Mouse (Mus musculus): ENCODE measurements around the gene Xbp1.

Gene Xbp1

DNA sequence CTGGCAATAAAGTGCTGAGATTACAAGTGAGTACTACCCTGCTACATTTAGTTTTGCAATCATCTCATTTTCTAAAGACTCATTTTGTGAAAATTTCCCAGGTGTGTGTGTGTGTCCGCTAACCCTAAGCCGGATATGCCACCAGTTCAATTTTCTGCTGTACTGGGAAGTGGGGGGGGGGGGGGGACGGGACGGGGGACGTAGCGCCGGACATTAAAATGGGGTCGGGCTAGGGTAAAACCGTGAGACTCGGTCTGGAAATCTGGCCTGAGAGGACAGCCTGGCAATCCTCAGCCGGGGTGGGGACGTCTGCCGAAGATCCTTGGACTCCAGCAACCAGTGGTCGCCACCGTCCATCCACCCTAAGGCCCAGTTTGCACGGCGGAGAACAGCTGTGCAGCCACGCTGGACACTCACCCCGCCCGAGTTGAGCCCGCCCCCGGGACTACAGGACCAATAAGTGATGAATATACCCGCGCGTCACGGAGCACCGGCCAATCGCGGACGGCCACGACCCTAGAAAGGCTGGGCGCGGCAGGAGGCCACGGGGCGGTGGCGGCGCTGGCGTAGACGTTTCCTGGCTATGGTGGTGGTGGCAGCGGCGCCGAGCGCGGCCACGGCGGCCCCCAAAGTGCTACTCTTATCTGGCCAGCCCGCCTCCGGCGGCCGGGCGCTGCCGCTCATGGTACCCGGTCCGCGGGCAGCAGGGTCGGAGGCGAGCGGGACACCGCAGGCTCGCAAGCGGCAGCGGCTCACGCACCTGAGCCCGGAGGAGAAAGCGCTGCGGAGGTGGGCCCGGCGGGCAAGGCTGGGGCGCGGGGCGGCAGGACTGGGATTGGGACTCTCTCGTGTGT lies at the start of gene Xbp1:
Gene Xbp1 (plus strand): TSS at position 248 of the 854 bp plus-strand sequence.
- in situ Hi-C loops (cut with MboI; ENCODE audit: unreplicated experiment in 2 of 2): loop anchor here (5.0 kb wide), 1 partner anchor 33 kb away; no protein-coding TSS in a partner anchor

DNA sequence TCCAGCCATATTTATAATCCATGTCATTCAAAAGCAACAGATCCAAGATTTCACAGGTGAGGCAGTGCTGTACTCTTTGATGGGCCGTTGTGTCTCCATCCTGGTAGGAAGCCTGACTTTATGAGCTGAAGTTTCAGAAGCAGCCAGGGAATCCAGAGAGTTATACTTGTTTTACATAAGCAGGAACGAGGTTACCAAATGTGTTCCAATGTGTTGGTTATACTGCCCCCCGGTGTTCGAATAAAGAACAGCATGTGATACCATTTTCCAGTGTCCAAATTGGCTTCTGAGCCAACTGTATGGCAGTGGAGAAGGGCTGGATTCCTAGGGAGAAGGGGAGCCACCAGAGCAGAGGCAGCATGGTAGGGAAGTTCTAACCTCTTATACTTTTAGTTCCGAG lies 46.3 kb upstream of the Xbp1 start:
- in situ Hi-C loops (cut with MboI; ENCODE audit: unreplicated experiment in 2 of 2): loop anchor here (5.0 to 25.0 kb wide), 2 partner anchors 292 to 512 kb away; no protein-coding TSS in a partner anchor

DNA sequence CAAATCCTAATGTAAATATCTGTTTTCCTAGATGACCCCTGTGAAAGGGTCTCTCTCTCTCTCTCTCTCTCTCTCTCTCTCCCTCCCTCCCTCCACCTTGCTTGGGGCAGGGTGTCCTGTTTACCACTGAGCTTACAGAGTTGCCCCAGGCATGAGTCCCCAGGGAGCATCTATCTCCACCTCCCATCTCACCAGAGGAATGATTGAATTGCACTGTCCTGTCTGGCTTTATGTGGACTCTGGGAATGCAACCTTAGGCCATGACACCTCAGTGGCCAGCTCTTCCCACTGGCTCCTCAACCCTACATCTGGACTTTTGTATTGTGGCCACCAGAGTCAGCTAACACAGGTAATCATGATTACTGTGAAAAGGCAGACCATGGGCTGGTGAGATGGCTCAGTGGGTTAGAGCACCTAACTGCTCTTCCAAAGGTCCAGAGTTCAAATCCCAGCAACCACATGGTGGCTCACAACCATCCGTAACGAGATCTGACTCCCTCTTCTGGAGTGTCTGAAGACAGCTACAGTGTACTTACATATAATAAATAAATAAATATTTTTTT lies 44.8 kb upstream of the Xbp1 start:
- in situ Hi-C loops (cut with MboI; ENCODE audit: unreplicated experiment in 2 of 2): loop anchor here in 1 of 2 experiments (5.0 kb wide), 1 partner anchor 358 kb away; no protein-coding TSS in a partner anchor

DNA sequence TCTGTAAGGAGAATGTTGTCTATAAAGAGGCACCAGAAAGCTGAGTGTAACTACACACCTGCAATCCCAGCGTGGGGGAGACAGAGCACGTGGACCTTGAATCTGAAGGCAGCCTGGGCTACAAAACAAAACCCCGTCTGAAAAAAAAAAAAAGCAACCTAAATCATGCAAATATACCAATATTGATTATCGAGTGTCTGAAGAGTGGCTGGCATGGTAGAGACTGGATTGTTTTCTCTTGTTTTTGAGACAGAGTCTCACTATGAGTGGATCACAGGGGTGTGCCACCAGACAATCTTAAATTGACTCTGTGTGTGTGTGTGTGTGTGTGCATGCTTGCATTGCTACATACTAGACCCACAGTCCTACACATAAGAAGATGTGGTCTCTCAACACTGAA lies 43.7 kb upstream of the Xbp1 start:
- in situ Hi-C loops (cut with MboI; ENCODE audit: unreplicated experiment in 2 of 2): loop anchor here in 1 of 2 experiments (5.0 kb wide), 1 partner anchor 360 kb away; no protein-coding TSS in a partner anchor

DNA sequence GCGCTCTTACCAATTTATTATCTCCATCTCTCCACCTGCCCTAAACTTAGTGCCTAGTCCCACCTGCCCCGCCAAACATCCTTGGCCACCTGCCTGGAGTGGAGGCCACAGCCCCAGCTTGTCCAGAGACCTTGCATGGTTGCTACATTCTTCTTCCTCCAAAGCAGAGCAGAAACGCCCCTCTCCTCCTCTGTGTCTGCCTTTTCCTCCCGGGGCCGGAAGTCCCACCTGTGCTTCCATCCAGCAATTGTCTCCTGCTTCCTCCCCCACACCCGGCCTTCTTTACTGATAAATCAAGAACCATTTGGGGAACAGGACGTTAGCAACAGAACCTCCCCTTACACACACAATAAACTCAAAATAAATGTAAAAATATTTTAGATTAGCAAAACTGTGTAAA lies 42.3 kb upstream of the Xbp1 start:
- in situ Hi-C loops (cut with MboI; ENCODE audit: unreplicated experiment in 2 of 2): loop anchor here in 1 of 2 experiments (5.0 kb wide), 1 partner anchor 361 kb away; no protein-coding TSS in a partner anchor

DNA sequence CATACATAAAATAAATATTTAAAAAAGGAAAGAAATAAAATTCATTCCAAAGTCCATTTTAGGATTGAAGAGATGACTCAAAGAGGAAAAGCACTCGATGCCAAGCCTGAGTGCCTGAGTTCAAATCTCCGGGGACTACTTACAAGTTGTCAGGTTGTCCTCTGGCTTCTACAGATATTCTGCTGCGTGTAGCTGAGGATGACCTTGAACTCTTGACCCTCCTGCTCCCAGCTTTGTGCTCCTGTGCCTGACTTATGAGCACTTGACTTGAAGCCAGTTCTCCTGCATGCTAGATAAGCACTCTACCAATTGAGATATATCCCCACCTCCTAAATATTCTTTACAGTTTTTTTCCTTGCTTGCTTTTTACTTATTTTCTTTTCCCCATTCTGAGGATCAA lies 41.6 kb upstream of the Xbp1 start:
- in situ Hi-C loops (cut with MboI; ENCODE audit: unreplicated experiment in 2 of 2): loop anchor here in 1 of 2 experiments (5.0 kb wide), 1 partner anchor 362 kb away; no protein-coding TSS in a partner anchor

DNA sequence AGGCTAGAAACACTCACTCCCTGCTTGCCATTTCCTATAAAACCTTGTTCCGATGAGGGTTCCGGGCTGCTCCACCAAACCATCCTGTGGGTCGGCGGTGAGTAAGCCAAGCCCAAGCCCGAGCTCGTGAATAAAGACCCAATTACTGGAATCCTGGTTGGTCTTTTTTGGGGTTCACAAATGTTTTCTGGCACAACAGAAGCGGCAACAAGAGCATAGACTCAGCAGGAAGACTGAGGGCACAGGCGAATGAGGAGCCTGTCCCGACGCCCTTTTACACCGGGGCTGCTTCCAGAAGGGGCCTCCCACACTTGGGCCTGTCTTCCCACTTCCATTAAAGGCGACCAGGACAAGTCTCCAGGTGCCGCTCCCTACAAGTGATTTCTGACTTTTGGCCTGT lies 37.9 kb upstream of the Xbp1 start:
- in situ Hi-C loops (cut with MboI; ENCODE audit: unreplicated experiment in 2 of 2): loop anchor here (5.0 to 10.0 kb wide), 6 partner anchors 140 to 472 kb away; partner anchors contain the start of genes Dbnl (in 1 of the 2), Gck (in 1 of the 2) and Ykt6 (in 1 of the 2)

DNA sequence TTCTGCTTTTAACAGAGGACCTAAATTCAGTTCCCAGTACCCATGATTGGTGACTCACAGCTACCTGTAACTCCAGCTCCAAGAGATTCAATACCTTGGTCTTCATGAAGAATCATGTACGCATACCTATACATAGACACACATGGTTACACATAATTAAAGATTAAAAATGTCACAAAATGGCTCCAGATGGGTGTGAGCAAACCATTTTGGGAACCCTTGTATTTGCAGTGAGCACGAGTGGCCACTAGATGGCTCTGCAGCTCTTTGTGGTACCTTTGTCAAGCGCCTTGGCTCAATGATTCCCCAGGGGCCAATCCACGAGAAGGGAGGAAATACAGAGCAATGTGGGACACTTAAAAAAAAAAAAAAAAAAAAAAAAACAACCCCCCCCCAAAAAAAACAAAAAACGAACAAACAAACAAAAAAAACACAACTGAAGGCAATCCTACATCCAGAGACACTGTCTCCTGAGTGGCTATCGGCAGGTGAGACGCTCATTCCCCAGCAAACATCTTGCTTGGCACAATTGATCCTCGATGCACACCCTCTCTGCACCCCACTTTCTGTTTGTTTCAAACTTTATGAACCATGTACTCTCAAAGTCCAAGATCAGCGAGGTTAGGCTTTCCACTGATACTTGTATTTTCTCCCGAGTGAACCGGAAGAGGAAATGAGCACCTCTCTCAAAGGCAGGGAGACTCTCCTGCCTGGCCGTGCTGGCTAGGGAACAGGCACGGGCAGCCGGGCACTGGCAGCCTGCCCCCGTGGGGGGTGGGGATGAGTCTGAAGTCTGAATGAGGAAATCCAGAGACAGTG lies 35.1 kb upstream of the Xbp1 start:
- in situ Hi-C loops (cut with MboI; ENCODE audit: unreplicated experiment in 2 of 2): loop anchor here (5.0 to 10.0 kb wide), 4 partner anchors 37 to 469 kb away; partner anchors contain the start of genes Xbp1 (in 2 of the 2), Dbnl (in 1 of the 2), Gck (in 1 of the 2) and Ykt6 (in 1 of the 2)

DNA sequence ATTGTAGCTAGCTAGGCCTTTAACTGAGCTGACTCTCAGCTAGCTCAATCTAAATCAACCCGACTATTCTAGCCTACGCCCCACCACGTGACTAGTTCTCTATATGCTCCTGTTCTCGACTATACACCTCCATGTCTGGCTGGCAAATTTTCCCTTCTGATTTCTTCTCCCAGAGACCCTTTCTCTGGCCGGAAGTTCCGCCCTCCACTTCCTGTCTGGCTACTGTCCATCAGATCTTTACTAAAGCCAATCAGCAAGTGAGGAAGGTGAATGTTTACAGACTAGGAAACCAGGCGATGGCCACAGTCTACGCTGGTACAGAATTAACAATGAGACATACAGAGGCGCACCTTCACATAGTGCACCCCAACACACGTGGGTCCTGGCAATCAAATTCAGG lies 31.0 kb upstream of the Xbp1 start:
- in situ Hi-C loops (cut with MboI; ENCODE audit: unreplicated experiment in 2 of 2): loop anchor here (5.0 to 10.0 kb wide), 4 partner anchors 33 to 465 kb away; partner anchors contain the start of genes Xbp1 (in 2 of the 2), Dbnl (in 1 of the 2), Gck (in 1 of the 2) and Ykt6 (in 1 of the 2)

DNA sequence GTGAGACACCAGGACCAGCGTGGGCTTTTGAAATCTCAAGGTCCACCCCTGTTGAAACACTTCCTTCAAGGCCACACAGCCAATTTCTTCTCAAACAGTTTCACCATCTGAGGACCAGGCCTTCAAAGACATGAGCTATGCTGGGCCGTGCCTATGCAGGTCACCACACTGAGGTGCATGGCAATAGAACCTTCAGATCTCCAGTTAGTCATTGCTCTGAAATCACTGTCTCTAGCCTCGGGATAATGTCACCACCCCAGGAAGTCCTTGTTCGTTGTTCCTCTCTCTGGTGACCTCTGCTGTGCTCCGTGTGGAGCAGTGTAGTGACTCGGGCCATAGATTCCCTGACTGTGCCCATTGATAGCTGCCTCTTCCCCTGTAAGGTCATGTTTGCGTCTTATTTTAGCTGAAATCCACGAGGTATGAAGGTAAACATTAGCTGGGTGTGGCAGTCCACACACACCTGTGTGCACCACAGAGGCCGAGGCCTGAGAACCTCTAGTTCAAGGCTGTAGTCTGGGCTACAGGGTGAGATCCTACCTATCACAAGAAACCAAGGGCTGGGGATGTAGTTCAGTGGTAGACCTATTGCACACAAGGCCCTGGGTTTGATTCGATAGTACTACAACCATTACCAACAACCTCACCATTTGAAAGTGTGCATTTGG lies 29.3 kb upstream of the Xbp1 start:
- in situ Hi-C loops (cut with MboI; ENCODE audit: unreplicated experiment in 2 of 2): no loop called here

DNA sequence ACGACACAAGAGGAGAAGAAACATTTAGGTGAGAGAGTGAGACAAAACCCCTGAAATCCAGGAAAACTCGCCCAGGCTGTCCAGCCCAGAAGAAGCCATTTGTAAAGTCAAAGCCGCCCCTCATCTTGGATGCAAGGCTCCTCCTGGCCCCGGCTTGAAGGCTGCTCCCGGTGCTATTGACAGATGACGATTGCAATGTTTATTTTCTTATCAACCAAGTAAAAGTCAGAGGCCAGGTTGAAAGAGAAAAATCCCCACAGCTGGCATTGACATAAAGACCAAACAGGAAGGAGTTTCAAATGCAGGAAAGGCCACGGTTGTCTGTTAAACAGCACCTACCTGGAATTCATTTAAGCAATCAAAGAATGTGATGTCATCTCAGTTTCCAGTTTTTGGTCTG lies 28.5 kb upstream of the Xbp1 start:
- in situ Hi-C loops (cut with MboI; ENCODE audit: unreplicated experiment in 2 of 2): no loop called here

DNA sequence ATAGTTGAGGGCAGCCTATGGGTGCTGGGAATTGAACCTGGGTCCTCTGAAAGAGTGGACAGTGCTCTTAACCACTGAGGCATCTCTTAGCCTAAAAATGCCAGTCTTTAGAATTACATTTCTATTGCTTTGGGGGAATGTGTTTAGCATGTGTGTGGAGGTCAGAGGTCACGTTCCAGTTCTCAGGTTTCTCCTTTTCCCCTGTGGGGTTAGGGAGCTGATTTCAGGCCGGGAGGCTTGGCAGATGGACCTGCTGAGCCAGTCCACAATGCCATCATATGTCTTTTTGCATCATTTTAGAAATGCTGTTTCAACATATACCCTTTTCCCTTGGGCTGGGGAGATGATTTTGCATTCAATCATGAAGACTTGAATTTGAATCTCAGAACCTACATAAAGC lies 26.6 kb upstream of the Xbp1 start:
- in situ Hi-C loops (cut with MboI; ENCODE audit: unreplicated experiment in 2 of 2): no loop called here

DNA sequence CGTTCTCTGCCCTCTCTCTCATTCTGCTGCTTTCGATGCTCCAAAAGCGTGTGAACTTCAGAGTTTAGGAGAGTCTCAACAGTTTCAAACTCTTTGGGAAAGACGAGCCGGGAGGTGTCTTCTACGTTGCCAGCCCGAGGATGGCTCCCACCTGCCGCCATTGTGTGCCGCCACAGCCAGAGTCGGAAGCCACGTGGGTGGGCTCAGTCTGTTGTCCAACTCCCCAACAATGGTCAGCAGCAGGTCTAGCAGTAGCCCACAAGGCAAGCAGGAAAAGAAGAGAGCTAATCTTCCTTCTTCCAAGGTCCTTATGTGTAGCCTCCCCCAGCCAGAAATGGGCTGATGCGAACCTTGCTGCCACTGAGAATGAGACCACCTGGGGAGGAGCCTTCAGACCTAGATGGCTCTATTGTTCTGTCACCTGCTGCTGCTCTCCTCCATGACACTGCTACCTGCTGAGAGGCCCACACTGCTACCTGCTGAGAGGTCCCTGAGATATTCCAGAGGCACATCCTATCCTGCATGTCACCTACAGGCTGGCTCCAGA lies 25.1 kb upstream of the Xbp1 start:
- in situ Hi-C loops (cut with MboI; ENCODE audit: unreplicated experiment in 2 of 2): no loop called here

DNA sequence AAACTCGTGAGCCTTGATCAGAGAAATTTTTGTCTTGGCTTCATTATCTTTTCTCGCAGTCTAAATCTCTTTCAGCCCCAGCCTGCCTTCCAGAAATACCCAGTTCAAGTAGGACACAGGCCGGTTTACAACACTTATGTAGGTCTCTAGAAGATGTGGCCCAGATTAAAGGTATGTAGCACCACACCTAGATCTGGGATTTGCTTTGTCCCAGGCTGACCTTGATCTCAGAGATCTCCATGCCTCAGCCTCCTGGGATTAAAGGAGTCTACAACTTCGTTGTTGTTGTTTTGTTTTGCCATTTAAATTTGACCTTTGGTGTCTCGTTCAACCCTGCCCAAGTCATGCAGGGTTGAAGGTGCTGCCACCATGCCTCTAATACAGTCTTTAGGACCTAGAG lies 24.6 kb upstream of the Xbp1 start:
- in situ Hi-C loops (cut with MboI; ENCODE audit: unreplicated experiment in 2 of 2): no loop called here

DNA sequence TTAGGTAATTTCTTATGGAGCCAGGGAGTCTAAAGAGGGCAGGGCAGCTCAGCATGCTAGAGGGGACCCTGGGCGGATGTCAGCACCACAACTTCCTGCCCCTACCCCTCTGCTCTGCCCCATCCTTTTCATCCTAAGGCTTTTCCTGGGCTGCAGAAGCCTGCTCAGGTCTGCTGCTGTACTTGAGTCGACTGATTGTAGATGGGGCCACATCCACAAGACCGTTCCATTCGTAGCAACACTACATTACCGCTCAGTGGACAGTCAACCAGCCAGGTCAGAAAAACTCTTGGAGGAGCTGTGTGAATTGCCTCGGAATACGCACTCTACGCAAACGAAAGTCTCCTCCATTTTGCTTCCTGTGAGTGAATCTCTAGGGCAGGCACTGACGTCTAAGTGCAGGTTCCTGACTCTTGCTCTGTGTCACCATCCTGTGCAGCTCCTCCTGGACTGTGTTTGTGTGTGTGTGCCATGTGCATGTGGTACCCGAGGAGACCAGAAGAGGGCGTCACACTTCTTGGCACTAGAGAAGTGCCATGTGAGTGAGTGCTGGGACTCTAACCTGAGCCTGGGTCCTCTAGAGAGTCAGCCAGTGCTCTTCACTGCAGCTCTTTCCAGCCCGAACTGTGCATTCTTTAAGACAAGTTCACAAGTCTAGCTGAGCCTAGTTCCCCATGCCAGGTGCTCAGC lies 23.8 kb upstream of the Xbp1 start:
- in situ Hi-C loops (cut with MboI; ENCODE audit: unreplicated experiment in 2 of 2): no loop called here

DNA sequence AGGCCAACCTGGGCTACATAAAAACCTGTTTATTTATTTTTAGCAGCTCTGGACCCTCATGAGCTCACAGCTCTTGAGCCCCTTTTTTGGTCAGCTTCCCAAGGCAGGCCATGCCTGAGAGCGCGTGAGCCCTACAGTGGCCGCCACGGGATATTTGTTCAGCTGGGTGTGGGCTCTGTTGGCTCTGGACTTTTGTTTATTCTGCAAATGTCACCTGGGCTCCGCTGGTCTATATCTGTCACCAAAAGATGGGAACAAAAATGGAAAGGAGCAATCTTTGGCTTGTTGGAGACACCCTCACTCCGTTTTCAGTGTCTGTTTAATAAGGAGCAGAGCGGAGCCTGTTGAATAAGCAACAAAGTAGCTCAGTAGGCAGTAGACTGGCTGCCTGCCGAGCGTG lies 22.0 kb upstream of the Xbp1 start:
- in situ Hi-C loops (cut with MboI; ENCODE audit: unreplicated experiment in 2 of 2): no loop called here

DNA sequence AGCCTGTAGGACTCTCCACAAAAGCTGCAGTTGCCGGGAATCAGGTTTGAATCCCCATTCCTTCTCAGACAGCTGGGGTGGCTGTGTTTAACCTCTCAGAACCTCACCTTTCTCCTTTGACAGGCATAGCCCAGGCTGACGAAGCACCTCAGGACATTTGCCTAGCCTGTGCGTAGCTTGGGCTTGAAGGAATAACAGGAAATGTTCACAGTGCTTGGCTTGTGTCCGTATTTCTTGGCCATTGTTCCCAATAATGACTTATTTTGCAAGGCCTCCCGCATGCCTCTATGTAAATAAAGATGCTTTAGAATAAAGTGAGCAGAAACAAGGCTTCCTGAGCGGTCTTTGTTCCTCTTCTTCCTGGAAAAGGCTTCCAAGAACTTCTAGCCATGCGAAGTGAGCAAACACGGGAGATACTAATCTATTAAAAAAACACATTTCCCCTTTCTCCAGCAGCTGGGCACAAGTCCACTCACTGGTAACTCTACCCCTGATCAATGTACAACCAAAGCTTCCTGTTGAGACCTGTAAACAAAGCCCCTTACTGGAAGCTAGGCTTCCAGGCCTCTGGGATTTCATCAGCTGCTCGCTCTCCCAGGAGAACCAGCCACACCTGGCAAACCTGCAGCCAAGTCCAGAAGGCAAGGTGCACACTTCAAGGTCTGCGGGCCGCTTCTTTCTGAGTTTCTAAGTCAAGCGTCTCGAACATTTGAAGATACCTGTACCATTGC lies 21.4 kb upstream of the Xbp1 start:
- in situ Hi-C loops (cut with MboI; ENCODE audit: unreplicated experiment in 2 of 2): no loop called here

DNA sequence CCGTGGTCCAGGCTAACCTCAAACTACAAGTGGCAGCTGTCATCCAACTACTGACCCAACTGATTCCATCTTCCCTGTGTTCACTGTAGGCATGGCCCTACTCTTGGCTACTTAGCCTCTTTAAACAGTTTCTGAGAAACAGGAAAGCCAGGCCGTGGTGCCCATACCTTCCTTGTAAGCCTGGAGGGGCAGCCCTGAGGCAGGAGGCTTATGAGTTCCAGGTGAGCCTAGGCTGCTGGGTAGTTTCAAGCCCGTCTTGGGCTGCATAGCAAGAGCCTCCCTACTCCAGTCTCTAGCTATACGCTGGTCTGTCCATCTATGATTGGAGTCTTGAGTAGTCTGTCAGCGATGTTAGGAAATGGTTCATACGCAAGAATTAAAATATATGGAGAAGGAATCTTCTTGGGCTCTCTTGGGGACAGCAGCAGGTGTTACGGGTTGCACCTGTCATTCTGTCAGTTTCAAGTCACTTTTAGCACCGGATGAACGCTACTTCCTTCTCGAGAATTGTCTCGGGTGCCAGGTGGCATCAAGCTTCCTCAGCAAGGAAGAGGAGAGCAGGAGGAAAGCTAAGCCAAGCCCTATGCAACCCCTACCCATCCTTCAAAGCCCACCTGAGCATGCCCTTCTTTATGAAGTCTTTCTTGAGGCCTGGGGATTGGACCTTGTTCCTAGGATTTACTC lies 20.4 kb upstream of the Xbp1 start:
- in situ Hi-C loops (cut with MboI; ENCODE audit: unreplicated experiment in 2 of 2): no loop called here
